Mouse (Mus musculus): ENCODE data around the gene Polr3gl. TPM values are rescaled to one million over a fixed set of nuclear protein-coding genes. Genes with fewer than 3 reads are reported as not detected.
A peak's percentile ranks its signal among the peaks of the same experiment; 100 is the strongest.

The Polr3gl gene
- total RNA-seq, 2 experiments from 2014 or later, result 44.5 to 48.3 TPM

- intact Hi-C loops (cut with DNase I), result no loop called here
- Histone ChIP-seq H3K4me3 (peak overlapping the region; percentile 91), H3K27ac (peak overlapping the region; percentile 99)
- no peak for TF ChIP-seq CTCF (IDR thresholded peaks at IDR 0.05)
- DNase-seq, result peak; percentile 37
These were observed 29.3 kb downstream of the Polr3gl start for GRCm38 (mm10) chr3:96564633-96565032.

DNA sequence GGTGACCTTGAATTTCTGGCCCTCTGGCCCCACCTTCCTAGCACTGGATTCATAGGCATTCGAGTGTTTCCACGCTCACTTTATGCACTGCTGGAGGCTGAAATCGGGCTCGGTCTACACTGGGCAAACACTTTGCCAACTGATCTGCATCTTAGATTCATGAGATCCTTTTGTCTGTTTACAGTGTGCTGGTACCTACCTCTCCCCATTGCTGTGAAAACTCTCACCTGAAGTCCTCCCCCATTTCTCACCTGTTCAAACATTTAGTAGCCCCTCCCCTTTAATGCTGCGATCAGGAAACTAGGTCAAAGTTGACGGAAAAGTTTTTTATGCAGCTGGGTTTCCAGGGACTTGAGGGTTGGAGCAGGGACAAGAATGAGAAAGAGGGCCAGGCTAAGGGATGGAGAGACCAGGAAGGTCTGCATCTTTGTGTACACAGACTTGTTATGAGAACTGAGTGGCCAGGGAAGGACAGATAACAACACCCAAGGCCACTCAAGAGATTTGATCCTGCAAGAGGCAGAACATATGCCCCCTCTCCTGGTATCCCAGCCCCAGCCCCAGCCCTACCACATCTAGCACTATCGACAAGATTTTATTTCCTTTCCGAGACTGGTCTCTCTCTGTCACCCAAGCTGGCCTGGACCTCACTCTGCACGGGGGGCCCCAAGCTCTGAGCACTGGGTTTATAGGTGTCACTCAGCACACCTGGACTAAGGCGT, 29.9 kb downstream of the Polr3gl start:
- TF ChIP-seq CTCF (IDR thresholded peaks at IDR 0.05), result no peak
- intact Hi-C loops (cut with DNase I), result no loop called here
- peak overlapping the region; percentile 91 for H3K4me3 ChIP-seq

DNA sequence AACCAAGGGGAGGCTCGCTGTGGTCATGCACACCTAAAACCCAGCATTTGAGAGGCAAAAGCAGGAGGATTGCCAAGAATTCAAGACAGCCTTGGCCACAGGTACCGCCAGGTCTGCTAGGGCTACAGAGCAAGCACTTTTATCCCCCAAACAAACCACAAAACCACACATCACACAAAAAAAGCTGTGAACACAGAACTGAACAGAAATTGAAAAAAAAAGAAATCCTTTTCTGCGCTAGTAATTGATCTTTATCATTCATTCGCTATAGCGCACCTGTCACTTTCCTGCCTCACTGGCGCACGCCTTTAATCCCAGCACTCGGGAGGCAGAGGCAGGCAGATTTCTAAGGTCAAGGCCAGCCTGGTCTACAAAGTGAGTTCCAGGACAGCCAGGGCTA, 30.7 kb downstream of the Polr3gl start:
- TF ChIP-seq CTCF (IDR thresholded peaks at IDR 0.05), result no peak
- Histone ChIP-seq H3K4me3 (peak overlapping the region; percentile 91), H3K27ac (peak overlapping the region; percentile 99)
- intact Hi-C loops (cut with DNase I), result no loop called here
- no peak for DNase-seq

More for the DNA sequence above, 29.9 kb downstream of the Polr3gl start:
- H3K27ac ChIP-seq, result peak overlapping the region; percentile 99
- peak; percentile 36 for DNase-seq

DNA sequence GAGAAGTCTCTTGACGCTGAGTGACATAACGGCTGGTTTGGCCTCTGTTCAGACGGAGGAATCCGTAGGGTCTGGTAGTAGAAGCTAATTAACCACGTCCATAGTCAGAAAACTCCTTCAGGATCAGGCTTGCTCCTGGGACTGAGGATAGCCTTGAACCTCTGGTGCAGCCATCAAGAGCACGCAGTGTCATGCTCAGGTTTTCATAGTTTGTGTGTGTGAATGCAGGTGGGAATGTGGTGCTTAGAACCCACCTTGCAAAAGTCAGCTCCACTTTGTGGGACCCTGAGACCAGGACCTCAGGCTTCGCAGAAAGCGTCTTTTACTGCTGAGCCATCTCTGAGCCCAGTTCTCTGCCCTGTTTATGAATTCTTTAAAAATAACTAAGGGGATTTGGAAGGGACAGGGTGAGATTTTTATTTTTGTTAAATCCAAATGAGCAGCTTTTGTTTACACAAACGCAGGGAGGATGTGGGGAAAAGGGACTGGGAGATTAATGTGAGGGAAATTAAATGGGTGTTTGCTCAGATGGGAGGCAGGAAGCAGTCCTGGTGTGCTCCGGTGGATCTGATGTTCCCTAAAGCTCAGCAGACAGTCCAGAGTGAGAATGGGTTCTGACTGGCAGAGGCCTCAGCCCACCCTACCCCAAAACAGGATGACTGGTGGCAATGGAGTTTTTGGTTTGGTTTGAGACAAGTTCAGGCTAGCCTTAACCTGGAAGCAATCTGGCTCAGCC, 31.9 kb downstream of the Polr3gl start:
- intact Hi-C loops (cut with DNase I), result no loop called here
- peak overlapping the region; percentile 91 for H3K4me3 ChIP-seq
- peak overlapping the region; percentile 99 for H3K27ac ChIP-seq
- peak; percentile 70 for DNase-seq
- no peak for TF ChIP-seq CTCF (IDR thresholded peaks at IDR 0.05)

DNA sequence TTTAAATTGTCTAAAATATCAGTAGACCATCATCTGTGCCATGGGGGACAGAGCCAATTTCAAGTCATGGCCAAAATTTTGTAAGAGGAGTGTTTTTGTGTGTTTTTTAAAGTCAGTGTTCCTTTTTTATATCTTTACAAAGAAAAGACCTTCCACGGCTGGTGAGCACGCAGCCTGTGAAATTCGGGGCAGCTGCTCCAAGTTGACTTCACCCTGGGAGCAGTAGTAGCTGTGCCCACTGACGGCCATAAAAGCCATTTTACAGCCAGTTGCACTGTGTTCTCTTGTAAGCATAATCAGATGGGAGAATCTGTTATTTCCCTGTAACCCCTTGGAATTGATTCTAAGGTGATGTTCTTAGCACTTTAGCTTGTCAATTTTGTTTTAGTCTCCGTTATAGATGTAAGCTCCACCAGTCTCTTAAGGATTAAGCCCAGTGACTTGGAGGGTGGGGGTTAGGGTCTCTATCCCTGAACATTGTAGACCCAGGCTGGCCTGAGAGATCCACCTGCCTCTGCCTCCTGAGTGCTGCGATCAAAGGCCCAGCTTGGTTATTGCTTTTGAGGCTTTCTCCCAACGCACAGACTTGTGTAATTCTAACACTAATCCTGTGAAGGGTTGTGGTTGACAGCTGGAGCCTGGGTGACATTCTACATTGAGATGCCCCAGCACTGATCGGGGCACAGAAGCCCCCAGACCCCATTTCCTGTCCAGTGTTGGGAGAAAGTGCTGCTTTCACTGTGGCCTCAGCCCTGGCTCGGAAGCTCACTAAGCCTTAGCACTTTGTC, 32.9 kb downstream of the Polr3gl start:
- H3K27ac ChIP-seq, result peak overlapping the region; percentile 99
- peak; percentile 60 for DNase-seq
- intact Hi-C loops (cut with DNase I), result no loop called here
- H3K4me3 ChIP-seq, result peak overlapping the region; percentile 91
- TF ChIP-seq CTCF (IDR thresholded peaks at IDR 0.05), result no peak

DNA sequence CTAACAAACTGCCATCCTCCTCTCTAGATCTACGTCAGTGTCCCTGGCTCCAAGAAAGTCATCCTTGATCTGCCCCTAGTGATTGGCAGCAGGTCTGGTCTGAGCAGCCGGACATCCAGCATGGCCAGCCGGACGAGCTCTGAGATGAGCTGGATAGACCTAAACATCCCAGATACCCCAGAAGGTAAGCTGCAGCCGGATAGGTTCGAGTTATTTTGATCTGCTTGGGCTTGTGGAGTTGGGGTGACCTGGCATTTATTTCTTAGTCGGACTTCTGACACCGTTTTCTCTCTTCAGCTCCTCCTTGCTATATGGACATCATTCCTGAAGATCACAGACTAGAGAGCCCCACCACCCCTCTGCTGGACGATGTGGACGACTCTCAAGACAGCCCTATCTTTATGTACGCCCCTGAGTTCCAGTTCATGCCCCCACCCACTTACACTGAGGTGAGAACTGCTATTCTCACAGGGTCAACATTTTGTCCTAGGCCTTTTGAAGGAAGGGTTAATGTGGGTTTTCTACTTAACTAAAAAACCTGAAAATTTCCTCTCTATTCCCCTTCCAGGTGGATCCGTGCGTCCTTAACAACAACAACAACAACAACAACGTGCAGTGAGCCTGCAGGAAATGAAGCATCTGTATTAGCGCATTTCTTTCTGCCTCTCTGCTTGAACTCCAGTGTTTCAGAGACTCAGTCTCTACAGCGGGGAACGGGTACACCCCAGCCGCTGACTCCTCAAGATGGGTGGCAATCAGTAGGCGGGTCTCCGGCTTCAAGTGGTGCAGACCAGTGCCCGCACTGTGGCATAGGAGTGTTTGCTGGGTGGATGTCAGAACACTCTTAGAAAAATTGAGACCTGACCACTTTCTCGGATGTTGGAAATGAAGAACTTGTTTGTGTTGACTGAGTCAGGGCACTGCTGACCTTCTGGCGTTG, 33.8 kb downstream of the Polr3gl start:
- peak overlapping the region; percentile 99 for H3K27ac ChIP-seq
- no peak for TF ChIP-seq CTCF (IDR thresholded peaks at IDR 0.05)
- peak; percentile 57 for DNase-seq

DNA sequence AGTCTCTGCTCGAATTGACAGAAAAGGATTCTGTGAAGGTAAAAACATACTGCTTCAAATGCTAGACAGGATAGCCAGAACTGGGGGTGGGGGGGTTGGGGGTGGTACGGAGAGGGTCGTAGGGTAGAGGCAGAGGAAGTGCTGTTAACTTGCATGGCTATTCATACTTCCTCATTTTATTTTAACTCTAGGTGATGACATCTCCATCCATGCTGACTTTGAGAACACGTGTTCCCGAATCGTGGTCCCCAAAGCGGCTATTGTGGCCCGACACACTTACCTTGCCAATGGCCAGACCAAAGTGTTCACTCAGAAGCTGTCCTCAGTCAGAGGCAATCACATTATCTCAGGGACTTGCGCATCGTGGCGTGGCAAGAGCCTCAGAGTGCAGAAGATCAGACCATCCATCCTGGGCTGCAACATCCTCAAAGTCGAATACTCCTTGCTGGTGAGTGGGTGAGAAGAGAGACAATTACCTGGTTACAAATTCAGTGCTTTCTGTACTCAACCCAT, 34.5 kb downstream of the Polr3gl start:
- Histone ChIP-seq H3K4me3 (peak overlapping the region; percentile 91), H3K27ac (peak overlapping the region; percentile 99)
- TF ChIP-seq CTCF (IDR thresholded peaks at IDR 0.05), result no peak
- peak; percentile 45 for DNase-seq
- intact Hi-C loops (cut with DNase I), result no loop called here

More for the DNA sequence above, 33.8 kb downstream of the Polr3gl start:
- intact Hi-C loops (cut with DNase I), result no loop called here
- H3K4me3 ChIP-seq, result peak overlapping the region; percentile 91

GRCm38 (mm10) chr3:96558668-96559196, 35.2 kb downstream of the Polr3gl start:
- no peak for TF ChIP-seq CTCF (IDR thresholded peaks at IDR 0.05)
- H3K27ac ChIP-seq, result peak overlapping the region; percentile 99
- intact Hi-C loops (cut with DNase I), result no loop called here

DNA sequence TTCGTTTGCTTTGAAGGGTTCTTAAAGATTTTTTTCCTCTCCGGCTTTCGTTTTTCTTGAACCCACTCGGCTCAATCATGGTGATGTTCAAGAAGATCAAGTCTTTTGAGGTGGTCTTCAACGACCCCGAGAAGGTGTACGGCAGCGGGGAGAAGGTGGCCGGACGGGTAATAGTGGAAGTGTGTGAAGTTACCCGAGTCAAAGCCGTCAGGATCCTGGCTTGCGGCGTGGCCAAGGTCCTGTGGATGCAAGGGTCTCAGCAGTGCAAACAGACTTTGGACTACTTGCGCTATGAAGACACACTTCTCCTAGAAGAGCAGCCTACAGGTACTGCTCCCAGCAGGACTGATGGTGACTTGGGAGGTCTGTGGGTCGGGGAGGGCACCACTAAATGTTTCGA, 35.8 kb downstream of the Polr3gl start:
- intact Hi-C loops (cut with DNase I), result no loop called here
- DNase-seq, result peak; percentile 62
- no peak for TF ChIP-seq CTCF (IDR thresholded peaks at IDR 0.05)
- Histone ChIP-seq H3K27ac (peak overlapping the region; percentile 99), H3K4me3 (peak overlapping the region; percentile 91)

More at GRCm38 (mm10) chr3:96558668-96559196, 35.2 kb downstream of the Polr3gl start:
- DNase-seq, result no peak
- peak overlapping the region; percentile 91 for H3K4me3 ChIP-seq

DNA sequence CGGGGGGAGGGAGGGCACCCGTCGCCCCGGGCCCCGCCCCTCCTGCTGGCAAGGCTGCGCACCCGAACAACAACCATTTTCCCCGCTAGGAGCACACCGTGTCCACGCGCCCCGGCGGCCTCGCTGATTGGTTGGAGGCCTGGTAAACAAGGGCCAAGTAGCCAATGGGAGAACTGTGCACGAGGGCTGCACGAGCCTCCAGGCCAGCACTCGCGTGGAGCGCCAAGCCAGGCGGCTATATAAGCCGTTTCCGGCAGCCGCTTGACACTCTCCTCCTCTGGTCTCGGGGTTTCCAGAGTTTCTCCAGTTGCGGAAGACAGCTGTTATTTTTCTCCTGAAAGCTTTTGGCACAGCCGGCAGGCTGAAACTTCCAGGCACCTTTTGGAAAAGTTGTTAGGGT, 36.3 kb downstream of the Polr3gl start, which contains the start of gene Txnip:
Gene Txnip (plus strand): TSS at position 264 of the 400 bp plus-strand sequence.
- peak; percentile 100 for DNase-seq
- Histone ChIP-seq H3K27ac (peak within 1 kb of the TSS; percentile 99), H3K4me3 (peak within 1 kb of the TSS; percentile 91)
- peak; percentile 40 for TF ChIP-seq CTCF (IDR thresholded peaks at IDR 0.05)
- intact Hi-C loops (cut with DNase I), result loop anchor here (1.0 kb wide), 1 partner anchor 19 kb away; the partner anchor contains the start of gene Gm16253
